Mouse (Mus musculus): Measurements from ENCODE around the gene Hist1h2ah. TPM values are rescaled to one million over a fixed set of nuclear protein-coding genes. Genes with fewer than 3 reads are reported as not detected.

Gene Hist1h2ah
- total RNA-seq, 2 experiments from 2014 or later: 3.7 TPM; not detected in 1

DNA sequence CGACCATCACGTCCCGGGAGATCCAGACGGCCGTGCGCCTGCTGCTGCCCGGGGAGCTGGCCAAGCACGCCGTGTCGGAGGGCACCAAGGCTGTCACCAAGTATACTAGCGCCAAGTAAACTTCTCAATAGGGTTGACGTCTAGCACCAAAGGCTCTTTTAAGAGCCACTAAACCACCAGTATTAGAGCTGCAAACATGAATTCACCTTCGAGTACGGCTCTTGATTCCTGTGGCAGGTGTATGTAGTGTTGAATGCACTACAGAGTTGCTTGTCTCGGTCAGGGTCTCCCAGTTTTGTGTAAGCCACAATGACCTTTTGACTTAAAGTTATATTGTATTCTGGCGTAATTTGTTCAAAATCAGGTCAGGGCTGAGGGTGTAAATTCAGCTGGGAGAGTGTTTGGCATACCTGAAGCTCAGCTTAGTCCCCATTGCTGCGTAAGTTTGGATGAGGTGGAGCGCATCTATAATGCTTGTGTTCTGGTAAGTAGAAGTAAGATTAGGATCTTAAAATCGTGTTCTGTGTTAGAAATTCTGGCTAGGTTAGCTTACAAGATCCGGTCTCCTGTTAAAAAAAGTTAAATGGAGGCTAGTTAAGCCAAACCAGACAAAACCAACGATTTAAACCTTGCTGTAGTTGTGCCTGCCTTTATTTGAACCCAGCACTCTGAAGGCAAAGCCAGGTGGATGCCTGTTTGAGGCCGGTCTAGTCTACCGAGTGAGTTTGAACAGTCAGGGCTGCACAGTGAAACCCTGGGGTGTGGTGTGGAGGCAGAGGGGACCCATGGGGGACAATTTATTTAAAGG lies 985 bp upstream of the Hist1h2ah start:
- no peak for TF ChIP-seq CTCF (IDR thresholded peaks at IDR 0.05)
- H3K27ac ChIP-seq: no peak overlapping the region
- intact Hi-C loops (cut with DNase I): no loop called here
- peak overlapping the region; percentile 70 for H3K4me3 ChIP-seq
- DNase-seq: no peak

DNA sequence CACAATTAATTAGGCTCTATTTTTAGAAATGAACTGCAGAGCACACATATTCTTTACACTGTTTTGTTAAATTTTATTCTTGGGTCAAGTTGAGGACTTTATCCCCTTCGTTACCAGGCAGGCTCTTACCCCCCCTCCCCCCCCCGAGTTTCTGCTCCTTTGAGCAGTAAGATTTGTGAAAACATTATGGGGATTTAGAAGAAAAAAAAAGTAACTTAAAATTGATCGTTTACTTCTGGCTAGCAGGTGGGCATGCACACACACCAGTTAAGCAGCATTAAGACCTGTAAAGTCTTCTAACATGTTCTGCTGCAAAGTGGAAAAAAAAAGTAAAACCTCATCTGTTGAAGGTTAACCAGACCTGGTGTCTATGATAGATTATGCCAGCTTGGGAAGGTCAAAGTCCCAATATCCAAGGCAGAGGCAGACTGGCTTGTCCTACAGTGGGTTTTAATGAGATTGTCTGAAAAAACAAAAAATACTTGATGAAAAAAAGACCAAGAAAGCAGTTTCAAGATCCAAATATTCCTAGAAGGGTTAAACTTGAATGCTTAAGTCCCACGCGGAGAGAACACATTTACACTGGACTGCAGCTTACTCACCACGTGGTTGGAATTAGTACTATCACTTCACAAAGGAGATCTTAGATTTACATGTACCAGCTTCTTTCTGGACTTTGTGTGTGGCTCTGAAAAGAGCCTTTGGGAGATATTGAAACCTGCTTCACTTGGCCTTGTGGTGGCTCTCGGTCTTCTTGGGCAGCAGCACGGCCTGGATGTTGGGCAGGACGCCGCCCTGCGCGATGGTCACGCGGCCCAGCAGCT lies 713 bp downstream of the Hist1h2ah start:
- no peak for DNase-seq
- no peak for TF ChIP-seq CTCF (IDR thresholded peaks at IDR 0.05)
- H3K4me3 ChIP-seq: peak overlapping the region; percentile 70
- intact Hi-C loops (cut with DNase I): loop anchor here (5.0 kb wide), 1 partner anchor 112 kb away; no protein-coding TSS in a partner anchor
- H3K27ac ChIP-seq: no peak overlapping the region

DNA sequence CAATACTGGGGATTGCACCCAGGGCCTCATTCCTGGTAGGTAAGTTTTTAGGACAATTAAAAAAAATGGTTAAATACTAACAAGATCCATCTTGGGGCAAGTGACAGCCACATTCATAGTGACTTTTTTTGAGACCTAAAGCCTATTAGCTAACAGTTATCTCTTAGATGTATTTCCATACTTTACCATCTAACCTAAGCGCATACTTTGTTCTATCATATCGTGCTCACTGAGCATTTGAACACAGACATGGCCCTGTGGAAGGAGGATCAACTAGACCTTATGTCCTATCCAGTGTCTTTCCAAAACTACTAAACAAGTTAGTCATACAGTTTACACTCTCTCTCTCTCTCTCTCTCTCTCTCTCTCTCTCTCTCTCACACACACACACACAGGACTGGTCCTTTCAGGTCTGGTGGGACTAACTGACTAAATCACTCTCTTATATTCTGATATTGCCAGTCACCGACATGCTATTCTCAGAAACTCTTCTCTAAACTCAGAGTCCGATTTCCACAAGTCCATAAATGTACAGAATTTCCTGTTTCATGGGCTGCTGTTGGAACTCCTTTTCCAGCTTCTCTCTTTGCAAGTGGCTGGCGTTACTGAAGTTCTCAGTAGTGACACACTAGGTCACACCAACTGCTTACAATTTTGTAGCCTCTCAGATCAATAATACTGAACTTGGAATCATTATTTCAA lies 1.5 kb downstream of the Hist1h2ah start:
- no peak for DNase-seq
- intact Hi-C loops (cut with DNase I): loop anchor here (5.0 kb wide), 1 partner anchor 112 kb away; no protein-coding TSS in a partner anchor
- no peak for TF ChIP-seq CTCF (IDR thresholded peaks at IDR 0.05)
- Histone ChIP-seq H3K4me3 (no peak overlapping the region), H3K27ac (no peak overlapping the region)

DNA sequence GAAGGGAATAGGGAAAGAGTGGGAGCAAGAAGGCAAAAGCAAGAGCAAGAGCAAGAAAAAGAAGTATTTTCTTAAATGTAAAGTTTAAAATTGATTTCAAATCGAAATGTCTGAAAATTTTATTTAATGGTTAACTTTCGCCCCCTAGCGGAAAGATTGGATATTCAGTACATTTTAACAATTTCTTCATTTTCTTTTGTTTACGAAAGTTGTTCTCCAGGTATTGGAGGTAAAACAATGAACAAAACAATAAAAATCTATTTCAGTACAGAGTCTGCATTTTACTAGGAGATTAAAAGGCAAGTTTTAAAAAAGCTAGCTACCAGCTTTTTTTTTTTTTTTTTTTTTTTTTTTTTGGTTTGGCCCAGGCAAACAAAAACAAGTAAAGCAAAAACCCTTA lies 4.9 kb downstream of the Hist1h2ah start:
- H3K27ac ChIP-seq: no peak overlapping the region
- H3K4me3 ChIP-seq: no peak overlapping the region
- DNase-seq: no peak
- intact Hi-C loops (cut with DNase I): loop anchor here (5.0 kb wide), 1 partner anchor 108 kb away; no protein-coding TSS in a partner anchor
- TF ChIP-seq CTCF (IDR thresholded peaks at IDR 0.05): peak; percentile 70

DNA sequence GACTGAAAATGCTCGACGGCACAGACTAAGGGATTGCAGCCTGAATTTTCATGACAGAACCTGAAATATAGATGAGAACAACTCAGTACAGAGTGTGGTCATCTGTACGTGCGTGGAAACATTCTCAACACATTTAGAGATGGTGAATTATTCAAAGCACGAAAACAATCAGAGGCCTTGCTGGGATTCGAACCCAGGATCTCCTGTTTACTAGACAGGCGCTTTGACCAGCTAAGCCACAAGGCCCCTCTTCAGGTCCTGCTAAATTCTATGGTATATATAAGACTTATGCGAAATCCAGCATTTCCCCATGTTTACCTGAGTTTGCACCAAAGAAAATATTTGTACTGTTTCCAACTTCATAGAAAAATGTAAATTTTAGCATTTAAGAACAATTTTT lies 5.4 kb downstream of the Hist1h2ah start:
- Histone ChIP-seq H3K27ac (no peak overlapping the region), H3K4me3 (no peak overlapping the region)
- intact Hi-C loops (cut with DNase I): loop anchor here (1.0 to 10.0 kb wide), 5 partner anchors 56 to 1402 kb away; no protein-coding TSS in a partner anchor
- no peak for DNase-seq
- no peak for TF ChIP-seq CTCF (IDR thresholded peaks at IDR 0.05)

DNA sequence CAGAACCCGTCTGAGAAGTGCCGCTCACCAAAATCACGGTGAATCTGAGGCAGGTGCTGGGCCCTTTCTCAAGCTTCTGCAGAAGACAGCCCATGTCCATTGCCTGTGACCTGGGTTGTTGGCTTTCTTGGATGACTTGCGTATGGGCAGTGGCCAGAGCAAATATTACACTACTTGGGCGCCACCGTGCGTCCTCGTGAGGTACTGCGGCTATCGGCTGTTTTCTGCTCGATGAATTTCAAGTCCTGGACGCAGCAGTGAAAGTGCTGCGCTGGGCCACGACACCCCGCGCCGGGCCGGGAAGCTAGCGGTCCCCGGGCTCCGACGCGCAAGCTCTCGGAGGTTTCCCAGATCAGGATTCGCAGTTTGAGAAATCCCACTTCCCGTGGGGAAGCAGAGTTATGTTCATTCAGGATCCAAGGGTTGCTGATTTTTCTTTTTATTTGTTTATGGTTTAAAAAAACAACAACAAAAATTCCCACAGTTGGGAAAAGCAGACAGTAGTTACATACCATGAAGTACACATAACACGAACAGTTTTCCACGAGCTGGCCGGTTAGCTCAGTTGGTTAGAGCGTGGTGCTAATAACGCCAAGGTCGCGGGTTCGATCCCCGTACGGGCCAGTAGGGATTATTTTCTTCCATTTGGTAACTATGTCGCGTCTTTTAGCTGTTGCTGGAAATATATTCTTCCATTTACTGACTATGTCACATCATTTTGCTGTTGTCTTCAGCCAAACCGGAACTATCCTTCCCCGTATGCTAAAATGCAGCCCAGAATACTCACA lies 6.5 kb downstream of the Hist1h2ah start:
- H3K27ac ChIP-seq: peak overlapping the region; percentile 87
- intact Hi-C loops (cut with DNase I): loop anchor here (1.0 to 10.0 kb wide), 4 partner anchors 55 to 1403 kb away; no protein-coding TSS in a partner anchor

DNA sequence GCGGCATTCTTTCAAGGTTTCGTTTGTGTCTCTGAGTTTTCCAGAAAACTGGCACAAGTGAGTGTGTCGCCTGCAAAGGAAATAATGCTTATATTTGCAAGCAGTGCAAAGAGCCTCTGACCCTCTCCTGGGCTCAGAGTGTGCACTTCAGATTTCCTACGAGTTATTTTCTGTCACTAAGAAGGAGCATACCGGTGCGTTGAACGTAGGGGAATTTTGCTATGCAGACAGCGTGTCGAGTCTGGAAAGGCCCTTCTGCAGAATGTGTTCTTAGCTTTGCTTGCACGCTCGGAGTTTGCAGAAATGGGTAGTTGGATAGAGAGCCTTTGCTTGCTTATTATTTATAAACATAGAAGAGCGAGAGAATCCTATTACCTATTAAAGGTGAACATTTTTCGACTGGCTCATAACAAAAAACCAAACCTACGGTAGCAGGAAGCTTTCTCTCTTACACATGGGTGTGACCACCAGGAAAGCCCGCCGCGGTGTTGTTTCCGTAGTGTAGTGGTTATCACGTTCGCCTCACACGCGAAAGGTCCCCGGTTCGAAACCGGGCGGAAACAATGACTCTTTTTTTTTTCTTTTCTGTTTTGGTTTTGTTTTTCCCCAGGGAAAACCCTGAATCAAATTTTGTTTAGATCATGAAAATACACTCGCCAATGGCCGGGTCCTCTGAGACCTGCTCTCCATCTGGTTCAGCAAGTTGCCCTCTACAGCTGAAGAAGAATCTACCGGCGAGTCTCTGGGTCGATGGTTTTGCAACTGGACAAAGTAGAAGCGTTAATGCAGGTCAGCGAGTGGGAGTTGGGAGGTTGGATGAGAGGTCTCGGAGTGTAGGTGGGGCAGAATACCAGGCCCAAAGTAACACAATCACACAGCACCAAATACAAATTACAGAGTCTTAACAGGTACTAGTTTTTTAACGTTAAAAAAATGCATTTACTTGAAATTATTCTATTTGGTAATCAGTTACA lies 9.0 kb downstream of the Hist1h2ah start:
- intact Hi-C loops (cut with DNase I): loop anchor here (5.0 to 10.0 kb wide), 3 partner anchors 172 to 1406 kb away; no protein-coding TSS in a partner anchor
- DNase-seq: peak; percentile 81
- Histone ChIP-seq H3K4me3 (peak overlapping the region; percentile 64), H3K27ac (peak overlapping the region; percentile 50; the same call in 1 of the 2 replicates)
- TF ChIP-seq CTCF (IDR thresholded peaks at IDR 0.05): no peak

More for the DNA sequence above, 6.5 kb downstream of the Hist1h2ah start:
- DNase-seq: peak; percentile 94
- peak overlapping the region; percentile 85 for H3K4me3 ChIP-seq
- TF ChIP-seq CTCF (IDR thresholded peaks at IDR 0.05): peak; percentile 97

DNA sequence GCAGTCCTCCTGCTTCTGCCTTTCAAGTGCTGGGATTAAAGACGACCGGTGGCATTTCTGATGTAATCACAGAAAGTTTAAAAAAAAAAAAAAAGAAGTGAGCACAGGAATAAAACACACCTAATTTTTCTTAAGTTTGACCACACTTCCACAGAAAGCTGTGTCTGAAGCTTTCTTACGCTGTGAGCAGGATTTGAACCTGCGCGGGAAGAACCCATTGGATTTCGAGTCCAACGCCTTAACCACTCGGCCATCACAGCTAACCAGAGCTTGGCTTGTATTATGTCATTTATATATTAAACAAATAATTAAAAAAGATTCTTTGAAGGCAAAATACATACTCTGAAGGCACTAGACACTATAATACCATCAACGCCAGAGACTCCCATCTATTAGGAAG lies 13.1 kb downstream of the Hist1h2ah start:
- intact Hi-C loops (cut with DNase I): loop anchor here (2.0 to 10.0 kb wide), 5 partner anchors 77 to 1495 kb away; partner anchors contain the start of gene Zfp184
- peak; percentile 83 for DNase-seq
- no peak for TF ChIP-seq CTCF (IDR thresholded peaks at IDR 0.05)
- Histone ChIP-seq H3K27ac (peak overlapping the region; percentile 63), H3K4me3 (peak overlapping the region; percentile 71)

DNA sequence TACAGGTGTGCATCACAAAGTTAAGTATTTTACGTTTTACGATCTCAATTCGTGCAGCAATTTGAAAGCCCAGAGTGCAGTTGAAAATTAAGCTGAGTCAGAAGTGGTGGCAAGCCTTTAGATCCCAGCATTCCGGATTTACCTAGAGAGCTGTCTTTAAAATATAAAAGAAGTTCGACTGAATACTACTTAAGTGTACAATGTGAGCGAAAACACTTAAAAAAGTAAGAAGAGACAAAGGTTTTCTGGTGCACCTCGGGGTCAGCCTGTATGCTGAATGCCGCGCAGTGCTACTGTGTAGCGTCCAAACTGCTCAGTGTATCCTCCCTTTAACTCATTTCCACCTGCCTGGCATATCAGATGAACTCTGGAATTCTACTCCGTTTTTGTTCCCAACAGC lies 13.8 kb downstream of the Hist1h2ah start:
- intact Hi-C loops (cut with DNase I): loop anchor here (5.0 to 10.0 kb wide), 3 partner anchors 167 to 1496 kb away; no protein-coding TSS in a partner anchor
- DNase-seq: no peak
- no peak for TF ChIP-seq CTCF (IDR thresholded peaks at IDR 0.05)
- Histone ChIP-seq H3K27ac (peak overlapping the region; percentile 63), H3K4me3 (peak overlapping the region; percentile 71)

DNA sequence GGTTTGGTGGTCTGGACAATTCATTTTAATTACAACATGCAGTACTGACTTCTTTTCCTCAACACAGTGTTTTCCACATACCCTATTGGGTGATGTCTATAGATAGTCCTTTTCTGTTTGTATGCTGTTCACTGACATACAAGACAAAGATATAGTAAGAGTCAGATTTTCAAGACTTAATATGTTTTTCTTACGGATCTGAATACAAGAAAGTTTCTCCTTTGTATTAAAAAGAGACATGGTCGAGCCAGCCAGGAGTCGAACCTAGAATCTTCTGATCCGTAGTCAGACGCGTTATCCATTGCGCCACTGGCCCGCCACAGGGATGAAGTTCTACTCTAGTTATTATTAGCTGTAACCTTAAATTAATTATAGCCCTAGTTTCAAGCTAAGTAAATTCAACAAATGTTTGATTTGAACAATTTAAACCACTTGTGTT lies 14.4 kb downstream of the Hist1h2ah start:
- TF ChIP-seq CTCF (IDR thresholded peaks at IDR 0.05): no peak
- H3K27ac ChIP-seq: peak overlapping the region; percentile 63
- peak overlapping the region; percentile 71 for H3K4me3 ChIP-seq
- DNase-seq: peak; percentile 68
- intact Hi-C loops (cut with DNase I): loop anchor here (5.0 to 10.0 kb wide), 3 partner anchors 166 to 1496 kb away; no protein-coding TSS in a partner anchor
